Comparison of ENCODE assay signal across 8 mouse cellular contexts in genomic region chr3:90264687-90265033, GRCm38 (mm10). TPM values are rescaled to one million over a fixed set of nuclear protein-coding genes. Genes with fewer than 3 reads are reported as not detected.
DNase-seq lines count a peak whose midpoint lies in the region; ATAC-seq and TF ChIP-seq lines count a peak whose summit lies in the region.

No protein-coding gene starts in this region.

- peak overlapping the region; percentile 92 for H3K4me2 ChIP-seq in heart, embryonic 13.5 days
- H3K4me2 ChIP-seq in midbrain, embryonic 11.5 days = peak overlapping the region; percentile 88

- DNase-seq in heart, postnatal 10 days = no peak
- no peak for DNase-seq in G1E (ENCODE audit: low spot score)
- DNase-seq in hindbrain, embryonic 10.5 days (ENCODE audit: low spot score) = no peak
- peak; percentile 92 for DNase-seq in midbrain, embryonic 11.5 days (ENCODE audit: low spot score, missing footprints)
- DNase-seq in layer of hippocampus, postnatal 36 days = no peak
- DNase-seq in thymus, postnatal 25 days = no peak
- DNase-seq in cerebellum, postnatal 14 days = no peak

- H3K36me3 ChIP-seq in heart, embryonic 13.5 days = peaks cover 62% of the 10 kb centered on the region
- H3K36me3 ChIP-seq in G1E (replicated peaks) = peaks cover 74% of the 10 kb centered on the region
- H3K36me3 ChIP-seq in hindbrain, embryonic 10.5 days = peaks cover 70% of the 10 kb centered on the region
- H3K36me3 ChIP-seq in midbrain, embryonic 11.5 days (ENCODE audit: control insufficient read depth, insufficient read depth, low read length) = peaks cover 18% of the 10 kb centered on the region

- intact Hi-C loops in heart, postnatal 10 days (cut with DNase I) = loop anchor here (1.0 kb wide), 2 partner anchors 28 to 109 kb away; no protein-coding TSS in a partner anchor

- H3K27me3 ChIP-seq in heart, embryonic 13.5 days (replicated peaks) = no peaks in the 10 kb centered on the region
- no peaks in the 10 kb centered on the region for H3K27me3 ChIP-seq in G1E (ENCODE audit: insufficient read depth, low read length)
- no peaks in the 10 kb centered on the region for H3K27me3 ChIP-seq in hindbrain, embryonic 10.5 days (ENCODE audit: insufficient read depth, poor library complexity, severe bottlenecking)
- no peaks in the 10 kb centered on the region for H3K27me3 ChIP-seq in midbrain, embryonic 11.5 days (ENCODE audit: control insufficient read depth, insufficient read depth, low read length)

- H3K9ac ChIP-seq in heart, embryonic 13.5 days = peak overlapping the region; percentile 96
- peak overlapping the region; percentile 97 for H3K9ac ChIP-seq in midbrain, embryonic 11.5 days (ENCODE audit: low read length)

- H3K4me3 ChIP-seq in heart, embryonic 13.5 days = peak overlapping the region; percentile 88
- peak overlapping the region; percentile 80 for H3K4me3 ChIP-seq in G1E (ENCODE audit: low read depth, low read length)
- peak overlapping the region; percentile 71 for H3K4me3 ChIP-seq in hindbrain, embryonic 10.5 days
- H3K4me3 ChIP-seq in midbrain, embryonic 11.5 days (ENCODE audit: low read depth, low read length) = peak overlapping the region; percentile 95

- WGBS in heart, embryonic 13.5 days = 35% methylated on average over 10 of the region's 10 CpGs
- 33% methylated on average over 10 of the region's 10 CpGs for WGBS in hindbrain, embryonic 10.5 days
- WGBS in midbrain, embryonic 11.5 days = 37% methylated on average over 10 of the region's 10 CpGs

- no peak for TF ChIP-seq CTCF in G1E (IDR thresholded peaks at IDR 0.05; ENCODE audit: low read depth, low read length)

- H3K27ac ChIP-seq in heart, embryonic 13.5 days (replicated peaks) = peak overlapping the region; percentile 99
- peak overlapping the region; percentile 96 for H3K27ac ChIP-seq in hindbrain, embryonic 10.5 days
- H3K27ac ChIP-seq in midbrain, embryonic 11.5 days (ENCODE audit: low read depth, low read length) = peak overlapping the region; percentile 87; the same call in 1 of the 2 replicates

- ATAC-seq in heart, embryonic 13.5 days (ENCODE audit: extremely low read depth, insufficient number of reproducible peaks, low FRiP score, low TSS enrichment) = no peak; the same call in 1 of the 2 replicates
- ATAC-seq in G1E (ENCODE audit: extremely low read depth, insufficient number of reproducible peaks, low FRiP score, poor library complexity, severe bottlenecking) = no peak
- ATAC-seq in midbrain, embryonic 11.5 days (ENCODE audit: low FRiP score) = no peak

- peaks cover 18% of the 10 kb centered on the region for H3K4me1 ChIP-seq in heart, embryonic 13.5 days
- H3K4me1 ChIP-seq in G1E (ENCODE audit: insufficient read depth, low read depth, low read length) = peaks cover 53% of the 10 kb centered on the region
- H3K4me1 ChIP-seq in hindbrain, embryonic 10.5 days (replicated peaks) = peaks cover 24% of the 10 kb centered on the region
- peaks cover 11% of the 10 kb centered on the region for H3K4me1 ChIP-seq in midbrain, embryonic 11.5 days (ENCODE audit: control insufficient read depth, insufficient read depth, low read length)

- no peaks in the 10 kb centered on the region for H3K9me3 ChIP-seq in heart, embryonic 13.5 days
- H3K9me3 ChIP-seq in G1E (replicated peaks) = no peaks in the 10 kb centered on the region
- H3K9me3 ChIP-seq in hindbrain, embryonic 10.5 days = no peaks in the 10 kb centered on the region
- no peaks in the 10 kb centered on the region for H3K9me3 ChIP-seq in midbrain, embryonic 11.5 days (ENCODE audit: control insufficient read depth, low read length)

RNA-seq across cellular contexts. Expression of gene Dennd4b, which starts 0.3 kb away (rescaled TPM):
- 5.5 and 5.7 TPM in 2 replicates for polyA plus RNA-seq in heart, embryonic 13.5 days (2015; fragmentation: Nextera tagmentation; extraction: Ambion mirVana)
- 10 to 100 TPM; 16.8 to 19.7 TPM for total RNA-seq in heart, postnatal 10 days (2021)
- total RNA-seq in G1E (2014; fragmentation: Nextera tagmentation) = 42.3 and 68.2 TPM in 2 replicates
- total RNA-seq in G1E (2017) = 9.8 and 15.2 TPM in 2 replicates
- 73.7 and 105 TPM in 2 replicates for polyA plus RNA-seq in G1E (2012)
- polyA plus RNA-seq in hindbrain, embryonic 10.5 days (2016; fragmentation: Nextera tagmentation; extraction: Ambion mirVana) = 5.7 and 7.1 TPM in 2 replicates
- polyA plus RNA-seq in midbrain, embryonic 11.5 days (2014; fragmentation: Nextera tagmentation; extraction: Ambion mirVana) = 3.8 and 4.0 TPM in 2 replicates
- 10 to 100 TPM; 30.5 to 31.8 TPM for total RNA-seq in layer of hippocampus, postnatal 36 days (2021)

RNA-seq across cellular contexts. Expression of gene Crtc2, which starts 10.7 kb away (rescaled TPM):
- polyA plus RNA-seq in heart, embryonic 13.5 days (2015; fragmentation: Nextera tagmentation; extraction: Ambion mirVana) = 12.3 and 13.6 TPM in 2 replicates
- total RNA-seq in heart, postnatal 10 days (2021) = 10 to 100 TPM; 21.1 to 26.9 TPM
- total RNA-seq in G1E (2014; fragmentation: Nextera tagmentation) = 51.8 and 67.0 TPM in 2 replicates
- 6.4 and 9.6 TPM in 2 replicates for total RNA-seq in G1E (2017)
- polyA plus RNA-seq in G1E (2012) = 58.5 and 68.9 TPM in 2 replicates
- polyA plus RNA-seq in hindbrain, embryonic 10.5 days (2016; fragmentation: Nextera tagmentation; extraction: Ambion mirVana) = 20.8 and 28.4 TPM in 2 replicates
- 8.0 and 9.0 TPM in 2 replicates for polyA plus RNA-seq in midbrain, embryonic 11.5 days (2014; fragmentation: Nextera tagmentation; extraction: Ambion mirVana)
- 10 to 100 TPM; 34.5 to 41.3 TPM for total RNA-seq in layer of hippocampus, postnatal 36 days (2021)

RNA-seq across cellular contexts. Expression of gene Slc39a1, which starts 16.7 kb away (rescaled TPM):
- 79.0 and 88.2 TPM in 2 replicates for polyA plus RNA-seq in heart, embryonic 13.5 days (2015; fragmentation: Nextera tagmentation; extraction: Ambion mirVana)
- total RNA-seq in heart, postnatal 10 days (2021) = 100 to 1,000 TPM; 105 to 110 TPM
- total RNA-seq in G1E (2014; fragmentation: Nextera tagmentation) = 31.8 and 35.8 TPM in 2 replicates
- 38.0 and 42.7 TPM in 2 replicates for total RNA-seq in G1E (2017)
- 14.0 and 15.6 TPM in 2 replicates for polyA plus RNA-seq in G1E (2012)
- polyA plus RNA-seq in hindbrain, embryonic 10.5 days (2016; fragmentation: Nextera tagmentation; extraction: Ambion mirVana) = 62.5 and 65.3 TPM in 2 replicates
- 58.7 and 59.4 TPM in 2 replicates for polyA plus RNA-seq in midbrain, embryonic 11.5 days (2014; fragmentation: Nextera tagmentation; extraction: Ambion mirVana)
- 10 to 100 TPM; 44.9 to 47.2 TPM for total RNA-seq in layer of hippocampus, postnatal 36 days (2021)

RNA-seq across cellular contexts. Expression of gene Creb3l4, which starts 21.3 kb away (rescaled TPM):
- polyA plus RNA-seq in heart, embryonic 13.5 days (2015; fragmentation: Nextera tagmentation; extraction: Ambion mirVana) = 2.4 and 3.0 TPM in 2 replicates
- total RNA-seq in heart, postnatal 10 days (2021) = under 1 TPM; 0.26 to 0.45 TPM
- total RNA-seq in G1E (2014; fragmentation: Nextera tagmentation) = not detected in 2 replicates
- total RNA-seq in G1E (2017) = 0.16 TPM in 1 of 2 replicates, not detected in the other
- not detected in 2 replicates for polyA plus RNA-seq in G1E (2012)
- polyA plus RNA-seq in hindbrain, embryonic 10.5 days (2016; fragmentation: Nextera tagmentation; extraction: Ambion mirVana) = 4.2 and 4.3 TPM in 2 replicates
- 3.2 and 4.3 TPM in 2 replicates for polyA plus RNA-seq in midbrain, embryonic 11.5 days (2014; fragmentation: Nextera tagmentation; extraction: Ambion mirVana)
- total RNA-seq in layer of hippocampus, postnatal 36 days (2021) = under 1 TPM in 1 of 2 experiments, not detected in 1; 0.40 TPM

RNA-seq across cellular contexts. Expression of gene Gatad2b, which starts 28.3 kb away (rescaled TPM):
- polyA plus RNA-seq in heart, embryonic 13.5 days (2015; fragmentation: Nextera tagmentation; extraction: Ambion mirVana) = 7.9 and 9.3 TPM in 2 replicates
- total RNA-seq in heart, postnatal 10 days (2021) = 10 to 100 TPM; 56.6 to 59.5 TPM
- 176 and 211 TPM in 2 replicates for total RNA-seq in G1E (2014; fragmentation: Nextera tagmentation)
- 15.2 and 19.1 TPM in 2 replicates for total RNA-seq in G1E (2017)
- 5.1 and 6.8 TPM in 2 replicates for polyA plus RNA-seq in G1E (2012)
- 15.3 and 17.9 TPM in 2 replicates for polyA plus RNA-seq in hindbrain, embryonic 10.5 days (2016; fragmentation: Nextera tagmentation; extraction: Ambion mirVana)
- 10.4 TPM in 2 replicates for polyA plus RNA-seq in midbrain, embryonic 11.5 days (2014; fragmentation: Nextera tagmentation; extraction: Ambion mirVana)
- total RNA-seq in layer of hippocampus, postnatal 36 days (2021) = 100 to 1,000 TPM in 1 of 2 experiments, 10 to 100 TPM in 1; 95.2 to 109 TPM
